Mouse (Mus musculus): ENCODE measurements around the gene Cdc5l. TPM values are rescaled to one million over a fixed set of nuclear protein-coding genes. Genes with fewer than 3 reads are reported as not detected.
"Not testable (repeated sequence)": the region's sequence is repeated elsewhere in the genome, so short reads cannot be mapped to it uniquely, and the experiment has no call there.

Gene Cdc5l
- polyA plus RNA-seq, 1 experiment = 10.5 TPM

DNA sequence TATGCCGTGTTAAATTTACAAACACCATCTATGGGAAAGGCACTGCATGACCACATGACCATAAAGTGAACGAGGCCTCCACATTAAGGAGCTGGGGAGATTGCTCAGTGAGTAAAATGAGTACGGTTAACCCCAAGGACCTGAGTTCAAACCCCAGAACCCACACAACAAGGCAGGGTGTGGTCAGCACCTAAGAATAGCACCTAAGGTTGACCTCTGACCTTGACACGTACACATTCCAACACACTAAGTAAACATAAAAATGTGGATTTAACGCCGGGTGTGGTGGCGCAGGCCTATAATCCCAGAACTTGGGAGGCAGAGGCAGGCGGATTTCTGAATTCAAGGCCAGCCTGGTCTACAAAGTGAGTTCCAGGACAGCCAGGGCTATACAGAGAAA is 16.0 kb upstream of the Cdc5l start:
- 75% methylated on average over 8 of the region's 8 CpGs for WGBS
- no peak for DNase-seq (ENCODE audit: low read depth, low spot score)

DNA sequence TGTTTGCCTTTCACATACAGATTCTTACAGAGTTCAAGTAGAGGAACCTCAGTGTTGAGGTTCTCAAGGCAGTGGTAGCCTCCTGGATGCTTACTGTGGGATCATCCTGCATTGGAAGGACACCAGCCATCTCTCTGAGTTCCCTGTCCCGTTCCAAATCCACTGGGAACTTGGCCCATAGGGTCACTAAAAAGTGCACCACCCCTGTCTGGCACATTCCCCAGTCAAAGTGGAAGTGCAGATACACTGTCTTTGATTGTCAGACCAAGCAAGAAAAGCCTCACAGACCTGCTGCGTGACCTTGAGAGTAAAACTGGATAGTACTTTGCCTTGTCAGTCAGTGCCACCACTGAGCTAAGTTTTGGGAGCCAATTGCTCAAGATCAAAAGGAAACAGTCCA is 13.5 kb upstream of the Cdc5l start:
- 61% methylated on average over 2 of the region's 2 CpGs for WGBS
- no peak for DNase-seq (ENCODE audit: low read depth, low spot score)

DNA sequence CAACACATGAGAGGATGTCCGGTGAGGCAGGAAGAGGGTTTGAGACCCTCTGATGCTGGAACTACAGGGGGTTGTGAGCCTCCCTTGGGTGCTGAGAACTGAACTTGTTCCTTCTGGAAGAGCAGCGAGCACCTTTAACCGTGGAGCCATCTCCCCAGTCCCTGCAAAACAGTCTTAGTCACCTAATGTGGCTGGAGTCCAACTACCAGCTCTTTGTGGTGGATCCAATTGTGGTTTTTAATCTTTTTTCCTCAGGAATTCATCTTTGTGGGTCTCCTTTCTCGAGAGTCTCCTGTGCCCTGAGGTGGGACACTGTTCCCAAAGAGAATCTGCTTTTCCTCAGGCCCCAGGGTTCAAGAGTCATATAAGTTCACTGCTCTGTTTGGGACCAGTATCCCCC is 12.4 kb upstream of the Cdc5l start:
- WGBS = 80% methylated on average over 4 of the region's 4 CpGs
- DNase-seq (ENCODE audit: low read depth, low spot score) = no peak

DNA sequence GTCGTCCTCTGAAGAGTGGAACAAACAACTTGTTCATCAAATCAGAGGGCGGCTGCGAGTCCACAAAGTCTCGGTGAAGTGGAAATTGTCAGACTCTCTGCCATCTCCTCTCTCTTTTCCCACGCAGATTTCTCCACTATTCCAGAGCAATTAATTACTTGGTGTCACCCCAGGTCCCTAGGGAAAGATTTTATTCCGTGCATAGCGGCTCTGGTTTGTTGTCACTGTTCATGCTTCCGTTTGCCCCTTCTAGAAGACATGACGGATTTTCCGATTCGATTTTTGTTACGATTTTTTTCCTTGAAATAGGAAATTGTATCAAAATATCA is 689 bp upstream of the Cdc5l start:
- WGBS = 3% methylated on average over 12 of the region's 12 CpGs
- DNase-seq (ENCODE audit: low read depth, low spot score) = no peak

GRCm38 (mm10) chr17:45432706-45433398 is 685 bp downstream of the Cdc5l start:
- no peak for DNase-seq (ENCODE audit: low read depth, low spot score)
- under 1% methylated on average over 62 of the region's 62 CpGs for WGBS

GRCm38 (mm10) chr17:45432007-45432406 is 1.5 kb downstream of the Cdc5l start:
- WGBS = 48% methylated on average over 3 of the region's 3 CpGs
- DNase-seq (ENCODE audit: low read depth, low spot score) = no peak

DNA sequence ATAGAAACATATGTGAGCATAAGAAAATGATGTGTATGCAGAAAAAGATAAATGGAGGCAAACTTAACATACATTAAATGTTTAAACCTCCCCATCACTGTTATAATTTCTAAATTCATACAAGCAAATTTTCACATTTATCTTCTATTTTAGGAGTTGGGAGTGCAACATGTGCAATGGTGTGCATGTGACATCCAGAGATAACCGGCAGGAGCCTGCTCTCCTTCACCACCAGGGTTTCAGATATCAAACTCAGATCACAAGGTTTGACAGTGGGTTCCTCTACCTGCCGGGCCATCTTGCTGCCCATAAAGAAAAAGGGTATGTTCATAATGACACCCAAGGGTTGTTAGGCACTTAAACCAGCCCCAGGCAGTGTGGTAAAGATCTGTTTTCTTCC is 16.1 kb downstream of the Cdc5l start:
- no peak for DNase-seq (ENCODE audit: low read depth, low spot score)
- 79% methylated on average over 2 of the region's 2 CpGs for WGBS

GRCm38 (mm10) chr17:45411617-45412016 is 21.9 kb downstream of the Cdc5l start:
- not testable (repeated sequence) for DNase-seq (ENCODE audit: low read depth, low spot score)
- WGBS = 44% methylated on average over 2 of the region's 2 CpGs

DNA sequence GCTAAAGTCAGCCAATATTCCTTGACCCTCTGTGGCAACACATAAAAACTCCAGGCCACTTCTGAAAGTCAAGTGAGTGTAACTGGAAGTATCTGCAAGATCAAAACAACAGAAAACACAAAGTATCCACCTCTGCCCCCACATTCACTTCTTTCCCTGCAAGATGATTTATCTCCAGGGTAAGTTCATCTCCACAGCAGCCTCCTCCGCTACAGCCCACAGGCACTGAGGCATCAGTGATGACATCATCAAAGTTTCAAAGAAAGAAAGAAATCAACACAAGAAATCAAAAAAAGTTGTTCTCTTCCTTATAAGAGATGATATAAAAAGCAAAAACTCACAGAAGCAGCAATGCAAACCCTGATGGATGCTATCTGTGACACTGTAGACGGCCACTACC is 24.8 kb downstream of the Cdc5l start:
- 93% methylated on average over 2 of the region's 2 CpGs for WGBS
- DNase-seq (ENCODE audit: low read depth, low spot score) = no peak

DNA sequence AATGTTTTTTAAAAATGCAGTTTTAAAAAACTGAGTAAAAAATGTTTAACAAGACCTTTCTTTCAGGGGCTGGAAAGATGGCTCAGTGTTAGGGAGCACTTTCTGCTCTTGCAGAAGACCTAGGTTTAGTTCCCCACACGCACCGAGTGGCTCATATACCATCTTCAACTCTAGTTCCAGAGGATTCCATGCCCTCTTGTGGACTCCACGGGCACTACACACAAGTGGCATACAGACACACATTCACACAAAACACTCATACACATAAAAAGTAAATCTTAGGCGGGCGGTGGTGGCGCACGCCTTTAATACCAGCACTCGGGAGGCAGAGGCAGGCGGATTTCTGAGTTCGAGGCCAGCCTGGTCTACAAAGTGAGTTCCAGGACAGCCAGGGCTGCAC is 27.3 kb downstream of the Cdc5l start:
- WGBS = 95% methylated on average over 10 of the region's 10 CpGs
- no peak for DNase-seq (ENCODE audit: low read depth, low spot score)

DNA sequence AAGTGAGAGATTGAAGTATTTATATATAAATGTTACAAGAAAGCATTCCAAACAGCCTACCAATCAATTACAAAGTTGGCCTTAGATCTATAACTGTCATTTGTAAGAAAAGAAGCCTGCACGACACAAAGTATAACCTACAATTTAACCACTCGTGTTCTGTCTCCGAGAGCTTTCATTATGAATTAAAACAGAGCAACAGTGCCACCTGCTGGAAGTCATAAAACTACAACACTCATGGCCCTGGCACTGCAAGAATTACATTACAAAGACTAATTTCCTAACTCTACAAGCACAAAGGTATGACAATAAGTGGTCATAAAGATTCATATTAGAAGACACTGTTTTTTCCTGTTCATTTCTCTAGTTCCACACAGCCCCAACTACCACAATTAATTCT is 30.3 kb downstream of the Cdc5l start:
- 8% methylated on average over 3 of the region's 3 CpGs for WGBS
- DNase-seq (ENCODE audit: low read depth, low spot score) = peak; percentile 62

- DNase-seq (ENCODE audit: low read depth, low spot score) = no peak
- WGBS = 69% methylated on average over 3 of the region's 3 CpGs
Measured at GRCm38 (mm10) chr17:45402601-45403000, 30.9 kb downstream of the Cdc5l start.

GRCm38 (mm10) chr17:45402126-45402525 is 31.4 kb downstream of the Cdc5l start:
- DNase-seq (ENCODE audit: low read depth, low spot score) = no peak
- 73% methylated on average over 1 of the region's 1 CpGs for WGBS

- WGBS = 77% methylated on average over 5 of the region's 5 CpGs
- no peak for DNase-seq (ENCODE audit: low read depth, low spot score)
Measured at GRCm38 (mm10) chr17:45401126-45401905, 32.2 kb downstream of the Cdc5l start.

- no peak for DNase-seq (ENCODE audit: low read depth, low spot score)
- WGBS = 87% methylated on average over 2 of the region's 2 CpGs
Measured at GRCm38 (mm10) chr17:45398021-45398420, 35.5 kb downstream of the Cdc5l start.

DNA sequence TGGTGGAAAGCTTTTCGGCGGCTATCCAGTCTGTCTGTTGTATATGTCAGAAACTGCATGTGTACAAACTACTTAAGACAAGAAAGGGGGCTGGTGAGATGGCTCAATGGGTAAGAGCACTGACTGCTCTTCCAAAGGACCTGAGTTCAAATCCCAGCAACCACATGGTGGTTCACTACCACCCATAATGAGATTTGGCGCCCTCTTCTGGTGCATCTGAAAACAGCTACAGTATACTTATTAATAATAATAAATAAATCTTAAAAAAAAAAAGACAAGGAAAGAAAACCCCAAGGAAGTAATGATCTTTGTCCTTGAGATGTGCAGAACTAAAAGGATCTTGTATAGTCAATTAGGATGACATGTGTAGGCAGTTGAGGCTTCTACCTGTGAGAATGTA is 36.0 kb downstream of the Cdc5l start:
- 86% methylated on average over 3 of the region's 3 CpGs for WGBS
- no peak for DNase-seq (ENCODE audit: low read depth, low spot score)

- 52% methylated on average over 9 of the region's 9 CpGs for whole genome bisulfite sequencing
- no peak for DNase-seq (ENCODE audit: low read depth, low spot score)
Measured at GRCm38 (mm10) chr17:45394612-45395011, 38.9 kb downstream of the Cdc5l start.

GRCm38 (mm10) chr17:45393765-45394164 is 39.8 kb downstream of the Cdc5l start:
- no peak for DNase-seq (ENCODE audit: low read depth, low spot score)
- 61% methylated on average over 3 of the region's 3 CpGs for WGBS

- no peak for DNase-seq (ENCODE audit: low read depth, low spot score)
- 93% methylated on average over 5 of the region's 5 CpGs for WGBS
Measured at GRCm38 (mm10) chr17:45389896-45390295, 43.6 kb downstream of the Cdc5l start.

- no peak for DNase-seq (ENCODE audit: low read depth, low spot score)
- WGBS = 77% methylated on average over 7 of the region's 7 CpGs
Measured at GRCm38 (mm10) chr17:45386986-45387385, 46.6 kb downstream of the Cdc5l start.

- WGBS = 73% methylated on average over 3 of the region's 3 CpGs
- no peak for DNase-seq (ENCODE audit: low read depth, low spot score)
Measured at GRCm38 (mm10) chr17:45383305-45383704, 50.2 kb downstream of the Cdc5l start.

Data from large intestine, adult 2 months (tissue).